Mouse (Mus musculus) olfactory bulb, adult 2 months (tissue): Measurements from ENCODE around the gene N4bp2l1. TPM values are rescaled to one million over a fixed set of nuclear protein-coding genes. Genes with fewer than 3 reads are reported as not detected.

Experiments
- H3K27ac ChIP-seq: fragments of 200-500 bp; 2 replicates; pipeline ENCODE4 v1.5.1; 2012; ENCODE audit warnings: low read depth, low read length; ENCODE audit not compliant: insufficient read depth
- H3K4me1 ChIP-seq: fragments of 200-500 bp; 2 replicates; pipeline ENCODE4 v1.6.1; 2012; ENCODE audit warnings: low read length; ENCODE audit not compliant: control insufficient read depth, insufficient read depth
- H3K4me3 ChIP-seq: fragments of 200-500 bp; 2 replicates; pipeline ENCODE4 v1.5.1; 2012; ENCODE audit warnings: mild to moderate bottlenecking, low read depth, low read length, moderate library complexity; ENCODE audit not compliant: insufficient read depth
- CTCF ChIP-seq: fragments of 200-500 bp; IDR thresholded peaks from 2 replicates; pipeline ENCODE4 v1.5.1; 2012; ENCODE audit warnings: low read depth, mild to moderate bottlenecking, low read length, moderate library complexity; ENCODE audit not compliant: insufficient read depth
- POLR2A ChIP-seq: fragments of 200-500 bp; IDR thresholded peaks from 2 replicates; pipeline ENCODE4 v1.6.1; 2012; ENCODE audit warnings: mild to moderate bottlenecking, low read depth, low read length, moderate library complexity; ENCODE audit not compliant: insufficient read depth
- WGBS: fragments of 180-500 bp; shearing (Covaris S2); methylation state at CpG from one replicate; pipeline ENCODE4 v1.1.7; 2018; 5-methylcytosine and 5-hydroxymethylcytosine counted together
- polyA plus RNA-seq: library from polyadenylated mRNA; stranded (reverse); fragments of >200 nt; gene quantifications from 2 replicates; pipeline ENCODE4 v1.2.4, GENCODE M21; 2012; ENCODE audit warnings: low replicate concordance; ENCODE audit not compliant: missing spikeins, insufficient read depth, insufficient read length

Gene N4bp2l1
- polyA plus RNA-seq, 1 experiment, result 261 TPM

DNA sequence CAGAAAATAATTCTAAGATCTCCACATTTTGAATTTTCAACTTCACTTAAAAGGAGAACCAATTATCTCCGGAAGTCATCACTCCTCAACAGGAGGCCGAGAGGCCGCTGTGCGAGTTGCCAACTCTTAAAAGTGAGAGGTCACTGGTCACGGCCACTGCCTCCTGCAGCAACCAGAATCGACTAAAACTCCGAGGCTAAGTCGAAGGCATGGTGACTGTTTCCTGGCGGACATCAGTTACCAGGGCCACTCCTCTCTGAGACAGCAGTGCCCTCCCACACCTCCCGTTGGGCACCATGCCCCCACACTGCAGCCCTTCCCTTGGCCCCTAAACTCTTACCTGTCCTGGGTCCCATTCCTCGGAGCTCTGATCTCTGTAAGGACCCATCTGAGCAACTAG, 20.2 kb downstream of the N4bp2l1 start:
- H3K27ac ChIP-seq, result no peak overlapping the region
- WGBS, result 87% methylated on average over 11 of the region's 11 CpGs
- TF ChIP-seq POLR2A (no peak), CTCF (no peak)
- H3K4me3 ChIP-seq, result no peak overlapping the region
- no peaks in the 10 kb centered on the region for H3K4me1 ChIP-seq

DNA sequence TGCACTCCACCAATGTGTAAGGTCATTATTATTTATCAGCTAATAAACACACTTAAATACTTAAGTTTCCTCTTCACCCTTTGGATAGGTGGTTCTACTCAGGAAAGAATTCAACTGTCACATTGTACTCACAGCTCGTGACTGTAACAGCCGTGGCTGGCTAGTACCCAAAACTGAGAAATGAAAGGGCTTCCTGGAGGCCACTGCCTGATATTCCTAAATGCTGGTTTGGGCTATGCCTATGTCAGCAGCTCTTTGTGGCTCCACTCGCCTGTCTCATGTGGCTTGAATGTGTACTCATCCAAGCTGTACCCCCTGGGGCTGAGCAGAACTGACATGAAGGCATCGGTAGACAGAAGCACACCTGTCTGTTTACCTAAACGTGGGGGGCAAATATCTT, 22.1 kb downstream of the N4bp2l1 start:
- 74% methylated on average over 5 of the region's 5 CpGs for WGBS
- Histone ChIP-seq H3K4me3 (no peak overlapping the region), H3K4me1 (no peaks in the 10 kb centered on the region), H3K27ac (no peak overlapping the region)
- TF ChIP-seq POLR2A (no peak), CTCF (no peak)

GRCm38 (mm10) chr5:150574403-150574802, 22.6 kb downstream of the N4bp2l1 start:
- TF ChIP-seq POLR2A (no peak), CTCF (no peak)
- WGBS, result 91% methylated on average over 3 of the region's 3 CpGs
- Histone ChIP-seq H3K27ac (no peak overlapping the region), H3K4me1 (no peaks in the 10 kb centered on the region), H3K4me3 (no peak overlapping the region)

DNA sequence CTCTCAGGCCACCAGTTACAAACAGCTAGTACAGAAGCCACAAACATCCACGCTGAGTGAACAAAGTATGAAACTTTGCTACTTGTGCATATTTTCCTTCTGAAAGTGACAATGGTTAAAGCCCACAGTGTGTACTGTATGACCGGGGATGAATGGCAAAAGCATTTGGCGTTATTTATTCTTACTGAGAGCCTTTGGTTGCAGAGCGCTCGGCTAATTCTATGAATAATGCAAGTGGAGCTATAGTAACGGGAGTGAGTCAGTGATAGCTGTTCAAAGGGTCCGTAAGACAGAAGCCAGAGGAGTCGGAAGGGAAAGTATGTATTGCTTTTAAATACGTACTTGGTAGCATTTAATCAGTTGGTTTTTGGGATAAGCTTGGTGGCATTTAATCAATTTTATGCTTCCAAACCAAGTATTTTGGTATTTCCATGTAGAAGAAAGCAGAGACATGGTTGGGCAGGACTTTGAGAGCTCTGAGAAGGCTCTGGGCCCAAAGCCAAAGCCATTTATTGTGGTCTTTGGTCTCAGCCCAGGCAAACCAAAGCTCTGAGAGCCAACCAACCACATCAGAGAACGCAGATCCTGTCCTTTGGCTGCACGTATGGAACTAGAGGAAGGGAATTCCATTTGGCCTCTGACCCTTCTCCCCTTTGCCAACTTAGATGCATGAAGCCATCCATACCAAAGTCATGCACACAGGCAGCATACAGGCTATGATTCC, 26.3 kb downstream of the N4bp2l1 start:
- TF ChIP-seq POLR2A (no peak), CTCF (no peak)
- Histone ChIP-seq H3K27ac (no peak overlapping the region), H3K4me3 (no peak overlapping the region), H3K4me1 (peaks cover 2% of the 10 kb centered on the region; the same call in 1 of the 2 replicates)
- WGBS, result 68% methylated on average over 11 of the region's 11 CpGs

- Histone ChIP-seq H3K27ac (no peak overlapping the region), H3K4me1 (peaks cover 2% of the 10 kb centered on the region; the same call in 1 of the 2 replicates), H3K4me3 (no peak overlapping the region)
- WGBS, result 96% methylated on average over 5 of the region's 5 CpGs
- no peak for TF ChIP-seq CTCF
- no peak for TF ChIP-seq POLR2A
These were observed 30.0 kb downstream of the N4bp2l1 start for GRCm38 (mm10) chr5:150566971-150567370.

- Histone ChIP-seq H3K27ac (no peak overlapping the region), H3K4me1 (peaks cover 2% of the 10 kb centered on the region; the same call in 1 of the 2 replicates), H3K4me3 (no peak overlapping the region)
- TF ChIP-seq CTCF (no peak), POLR2A (no peak)
- WGBS, result 11% methylated on average over 3 of the region's 3 CpGs
These were observed 30.8 kb downstream of the N4bp2l1 start for GRCm38 (mm10) chr5:150566226-150566625.

- Histone ChIP-seq H3K27ac (no peak overlapping the region), H3K4me3 (no peak overlapping the region), H3K4me1 (peaks cover 2% of the 10 kb centered on the region; the same call in 1 of the 2 replicates)
- TF ChIP-seq POLR2A, result no peak
- TF ChIP-seq CTCF, result no peak
- WGBS, result 94% methylated on average over 6 of the region's 6 CpGs
These were observed 32.6 kb downstream of the N4bp2l1 start for GRCm38 (mm10) chr5:150564426-150564825.

- Histone ChIP-seq H3K4me3 (no peak overlapping the region), H3K4me1 (peaks cover 2% of the 10 kb centered on the region; the same call in 1 of the 2 replicates), H3K27ac (no peak overlapping the region)
- no peak for TF ChIP-seq POLR2A
- TF ChIP-seq CTCF, result no peak
- 91% methylated on average over 5 of the region's 5 CpGs for WGBS
These were observed 35.2 kb downstream of the N4bp2l1 start for GRCm38 (mm10) chr5:150561783-150562182.

DNA sequence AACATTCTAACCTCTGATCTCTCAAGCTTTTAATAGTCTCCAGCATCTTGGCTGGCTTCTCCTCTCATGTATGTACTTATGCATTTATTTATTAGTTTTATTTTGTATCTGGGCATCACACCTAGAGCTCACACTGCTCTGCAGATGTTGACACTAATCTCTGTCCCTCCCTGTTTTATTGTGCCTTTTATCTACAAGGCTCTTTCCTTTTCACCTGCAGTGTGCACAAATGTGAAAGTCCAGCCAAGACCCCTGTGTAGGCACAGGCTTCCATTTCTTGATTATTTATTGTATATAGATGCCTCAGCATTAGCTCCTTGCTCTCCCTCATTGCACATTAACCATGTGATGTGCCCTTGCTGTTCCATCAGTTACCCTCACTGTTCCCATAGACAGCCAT, 35.6 kb downstream of the N4bp2l1 start:
- H3K4me3 ChIP-seq, result no peak overlapping the region
- no peak overlapping the region for H3K27ac ChIP-seq
- peaks cover 2% of the 10 kb centered on the region; the same call in 1 of the 2 replicates for H3K4me1 ChIP-seq
- TF ChIP-seq POLR2A (no peak), CTCF (no peak)
